Mouse (Mus musculus): ENCODE data around the gene Shld1.

Gene Shld1

GRCm38 (mm10) chr2:132693980-132694379 lies 7.2 kb downstream of the Shld1 start:
- DNase-seq: no peak

- DNase-seq: no peak
These were observed 8.8 kb downstream of the Shld1 start for GRCm38 (mm10) chr2:132695358-132696093.

GRCm38 (mm10) chr2:132696519-132696918 lies 9.8 kb downstream of the Shld1 start:
- DNase-seq: no peak

GRCm38 (mm10) chr2:132697256-132697655 lies 10.5 kb downstream of the Shld1 start:
- no peak for DNase-seq

- no peak for DNase-seq
These were observed 11.0 kb downstream of the Shld1 start for GRCm38 (mm10) chr2:132697695-132698094.

GRCm38 (mm10) chr2:132698420-132698819 lies 11.7 kb downstream of the Shld1 start:
- DNase-seq: no peak

GRCm38 (mm10) chr2:132700921-132701320 lies 14.2 kb downstream of the Shld1 start:
- no peak for DNase-seq

- DNase-seq: peak; percentile 76 to 80
These were observed 14.7 kb downstream of the Shld1 start for GRCm38 (mm10) chr2:132701451-132701886.

- peak in 1 of 2 experiments; percentile 53 for DNase-seq
These were observed 18.7 kb downstream of the Shld1 start for GRCm38 (mm10) chr2:132705251-132705992.

GRCm38 (mm10) chr2:132706309-132706708 lies 19.6 kb downstream of the Shld1 start:
- no peak for DNase-seq

- no peak for DNase-seq
These were observed 23.8 kb downstream of the Shld1 start for GRCm38 (mm10) chr2:132710488-132710887.

GRCm38 (mm10) chr2:132712061-132712460 lies 25.3 kb downstream of the Shld1 start:
- DNase-seq: no peak

- no peak for DNase-seq
These were observed 27.8 kb downstream of the Shld1 start for GRCm38 (mm10) chr2:132714522-132714921.

GRCm38 (mm10) chr2:132714946-132715345 lies 28.2 kb downstream of the Shld1 start:
- no peak for DNase-seq

GRCm38 (mm10) chr2:132715421-132716070 lies 28.8 kb downstream of the Shld1 start:
- peak; percentile 58 to 64 for DNase-seq

GRCm38 (mm10) chr2:132716154-132716553 lies 29.4 kb downstream of the Shld1 start:
- peak; percentile 81 to 83 for DNase-seq

- peak; percentile 45 to 46 for DNase-seq
These were observed 30.3 kb downstream of the Shld1 start for GRCm38 (mm10) chr2:132716901-132717536.

- peak in 1 of 2 experiments; percentile 37 for DNase-seq
These were observed 30.8 kb downstream of the Shld1 start for GRCm38 (mm10) chr2:132717537-132717912.

- DNase-seq: peak in 1 of 2 experiments; percentile 40
These were observed 34.3 kb downstream of the Shld1 start for GRCm38 (mm10) chr2:132720921-132721566.

- no peak for DNase-seq
These were observed 35.1 kb downstream of the Shld1 start for GRCm38 (mm10) chr2:132721844-132722243.

- DNase-seq: peak in 1 of 2 experiments; percentile 50
These were observed 37.3 kb downstream of the Shld1 start for GRCm38 (mm10) chr2:132723958-132724431.

GRCm38 (mm10) chr2:132724561-132724960 lies 37.8 kb downstream of the Shld1 start:
- DNase-seq: no peak

Measured in cerebellum, postnatal 36 days (tissue).